Mouse (Mus musculus) myocyte (in vitro differentiated cells): ENCODE data around the gene Dok7. TPM values are rescaled to one million over a fixed set of nuclear protein-coding genes. Genes with fewer than 3 reads are reported as not detected.

ENCODE experiments used
- H3K27me3 ChIP-seq: one replicate; pipeline ENCODE4 v1.6.1; 2011; ENCODE audit not compliant: control insufficient read depth, insufficient read depth, insufficient read length
- H3K36me3 ChIP-seq: one replicate; pipeline ENCODE4 v1.6.1; 2011; ENCODE audit not compliant: control insufficient read depth, insufficient read depth
- H3K4me2 ChIP-seq: one replicate; pipeline ENCODE4 v1.6.1; 2011; ENCODE audit warnings: low read depth, control low read depth
- H3K4me3 ChIP-seq: one replicate; pipeline ENCODE4 v1.5.1; 2011; ENCODE audit warnings: mild to moderate bottlenecking, control low read depth, moderate library complexity
- H3K79me2 ChIP-seq: one replicate; pipeline ENCODE4 v1.6.1; 2011; ENCODE audit not compliant: control insufficient read depth, insufficient read depth
- H3ac ChIP-seq: one replicate; pipeline ENCODE4 v1.6.1; 2011; ENCODE audit not compliant: control insufficient read depth, insufficient read length
- CEBPB ChIP-seq: IDR thresholded peaks from 2 replicates; pipeline ENCODE4 v1.6.1; 2011; ENCODE audit warnings: mild to moderate bottlenecking, moderate library complexity; ENCODE audit not compliant: poor library complexity, insufficient read depth, severe bottlenecking
- E2F4 ChIP-seq: IDR thresholded peaks from one replicate; pipeline ENCODE4 v1.6.1; 2011; ENCODE audit warnings: mild to moderate bottlenecking, control low read depth, moderate library complexity; ENCODE audit not compliant: insufficient read depth
- MAX ChIP-seq: IDR thresholded peaks from one replicate; pipeline ENCODE4 v1.6.1; 2011; ENCODE audit warnings: low read depth, mild to moderate bottlenecking, control low read depth
- MYOD1 ChIP-seq, 3 experiments: IDR thresholded peaks; one replicate each; pipeline ENCODE4 v1.6.1; 2011; ENCODE audit warnings: control low read depth in 2 of 3, low read depth in 2 of 3, mild to moderate bottlenecking in 2 of 3, moderate library complexity in 1 of 3; ENCODE audit not compliant: insufficient read length in 2 of 3, control insufficient read depth in 1 of 3
- MYOG ChIP-seq, 3 experiments: IDR thresholded peaks; one replicate each; pipeline ENCODE4 v1.6.1; 2011; ENCODE audit warnings: control low read depth in 2 of 3, low read depth in 2 of 3, mild to moderate bottlenecking in 2 of 3; ENCODE audit not compliant: insufficient read length in 2 of 3, control insufficient read depth in 1 of 3, insufficient read depth in 1 of 3
- POLR2A ChIP-seq: IDR thresholded peaks from one replicate; pipeline ENCODE4 v1.6.1; 2011; ENCODE audit warnings: low read depth, mild to moderate bottlenecking, control low read depth, moderate library complexity; ENCODE audit not compliant: insufficient read length
- POLR2AphosphoS2 ChIP-seq: IDR thresholded peaks from one replicate; pipeline ENCODE4 v1.6.1; 2011; ENCODE audit warnings: low read depth, control low read depth; ENCODE audit not compliant: insufficient read length
- REST ChIP-seq: IDR thresholded peaks from one replicate; pipeline ENCODE4 v1.6.1; 2011; ENCODE audit warnings: mild to moderate bottlenecking, control low read depth, moderate library complexity; ENCODE audit not compliant: insufficient read depth, insufficient read length
- SRF ChIP-seq: IDR thresholded peaks from one replicate; pipeline ENCODE4 v1.6.1; 2011; ENCODE audit warnings: low read depth; ENCODE audit not compliant: control insufficient read depth, insufficient read length
- TCF12 ChIP-seq: IDR thresholded peaks from one replicate; pipeline ENCODE4 v1.6.1; 2011; ENCODE audit warnings: mild to moderate bottlenecking, control low read depth; ENCODE audit not compliant: poor library complexity, insufficient read depth, severe bottlenecking
- TCF3 ChIP-seq: IDR thresholded peaks from one replicate; pipeline ENCODE4 v1.6.1; 2011; ENCODE audit warnings: low read depth, control low read depth; ENCODE audit not compliant: insufficient read length
- USF1 ChIP-seq: IDR thresholded peaks from one replicate; pipeline ENCODE4 v1.6.1; 2011; ENCODE audit warnings: low read depth, mild to moderate bottlenecking, control low read depth, moderate library complexity
- polyA plus RNA-seq: library from polyadenylated mRNA; unstranded; fragments of >200 nt; fragmentation: generic; extraction: Trizol; gene quantifications from one replicate; pipeline ENCODE4 v1.2.1, GENCODE M21; 2012; ENCODE audit warnings: missing spikeins

The Dok7 gene
- polyA plus RNA-seq, 1 experiment: 49.5 TPM

DNA sequence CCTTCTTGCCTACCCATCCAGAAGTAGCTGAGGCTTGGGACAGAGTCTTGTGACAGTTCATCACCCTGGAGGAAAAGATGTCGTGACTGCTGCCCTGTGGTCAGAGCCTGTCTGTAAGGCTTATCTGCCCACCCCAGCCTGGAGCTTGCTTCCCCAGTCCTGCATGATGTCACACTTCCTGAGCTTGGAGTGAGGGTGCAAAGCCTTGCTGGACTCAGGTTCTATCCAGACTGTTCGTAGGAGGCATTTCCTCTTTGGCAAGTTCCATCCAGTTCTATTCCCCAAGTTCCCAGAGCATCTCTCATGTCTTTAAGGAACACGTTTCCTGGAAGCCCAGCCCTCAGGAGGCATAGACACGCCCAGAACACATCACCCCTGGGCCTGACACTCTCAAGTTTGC, 20.8 kb upstream of the Dok7 start:
- TF ChIP-seq POLR2A (no peak), TCF3 (no peak), USF1 (no peak), E2F4 (no peak), CEBPB (no peak)
- no peak overlapping the region for H3K4me3 ChIP-seq
- peaks cover 1% of the 10 kb centered on the region for H3K36me3 ChIP-seq
- H3K79me2 ChIP-seq: no peaks in the 10 kb centered on the region
- H3ac ChIP-seq: no peak overlapping the region
- H3K27me3 ChIP-seq: no peaks in the 10 kb centered on the region
- no peak overlapping the region for H3K4me2 ChIP-seq

DNA sequence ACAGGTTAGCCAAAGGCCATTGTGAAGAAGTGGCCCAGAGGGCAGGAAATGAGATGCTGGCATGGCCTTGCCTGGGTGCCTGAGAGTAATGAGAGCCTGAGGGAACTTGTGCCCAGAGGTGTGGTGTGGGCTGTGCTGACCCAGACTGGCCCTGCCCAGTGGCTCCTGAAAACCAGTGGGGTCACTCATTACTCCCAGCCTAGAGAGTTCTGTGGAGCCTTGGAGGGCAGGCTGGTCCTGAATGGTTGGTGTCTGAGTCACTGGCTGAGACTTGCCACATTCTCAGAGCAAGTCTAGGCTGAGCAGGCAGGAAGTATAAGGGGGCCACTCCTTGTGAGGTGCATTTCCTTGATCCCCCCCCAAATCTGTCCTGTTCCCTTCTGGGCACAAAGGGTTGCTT, 19.1 kb upstream of the Dok7 start:
- Histone ChIP-seq H3ac (no peak overlapping the region), H3K79me2 (no peaks in the 10 kb centered on the region), H3K4me2 (peak overlapping the region; percentile 31), H3K4me3 (no peak overlapping the region), H3K27me3 (no peaks in the 10 kb centered on the region), H3K36me3 (no peaks in the 10 kb centered on the region)
- TF ChIP-seq MAX (no peak), E2F4 (no peak), POLR2A (no peak), REST (no peak), TCF3 (no peak), USF1 (no peak), MYOG (IDR thresholded peaks at IDR 0.05; ENCODE audit: control insufficient read depth in 1 of 3, insufficient read depth in 1 of 3, insufficient read length in 2 of 3, low read depth in 2 of 3) (no peak), MYOD1 (IDR thresholded peaks at IDR 0.05; ENCODE audit: control insufficient read depth in 1 of 3, insufficient read length in 2 of 3, low read depth in 2 of 3) (no peak), CEBPB (no peak), SRF (no peak), TCF12 (no peak), POLR2AphosphoS2 (no peak)

DNA sequence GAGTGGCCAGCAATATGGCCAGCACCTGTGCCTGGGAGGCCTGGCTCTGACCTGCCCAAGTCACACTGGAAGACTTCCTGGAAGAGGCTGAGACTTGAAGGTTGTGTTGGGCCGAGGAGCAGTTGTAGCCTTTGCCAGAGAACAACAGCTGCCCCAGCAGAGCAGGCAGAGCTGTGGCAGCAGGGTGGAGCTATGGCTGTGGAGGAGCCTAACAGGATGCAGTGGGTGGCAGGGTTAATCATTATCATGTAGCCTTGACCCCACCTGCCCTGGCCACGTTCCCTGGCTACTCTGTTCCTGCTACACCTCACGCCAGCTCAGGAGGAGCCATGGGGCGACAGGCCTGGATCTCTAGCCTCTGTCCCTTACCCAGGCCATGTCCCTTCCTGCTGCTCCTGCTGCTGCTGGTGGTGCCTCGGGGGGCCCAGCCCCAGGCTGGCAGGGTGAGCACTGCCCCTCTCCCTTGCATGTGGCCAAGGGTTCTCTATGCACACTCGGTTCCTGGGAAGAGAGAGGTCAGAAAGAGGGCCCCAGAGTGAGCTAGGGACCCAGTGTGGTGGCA, 15.2 kb upstream of the Dok7 start, which contains the start of gene Hgfac:
Hgfac (plus strand) TSS at position 242 of the 562 bp plus-strand sequence.
- no peaks in the 10 kb centered on the region for H3K79me2 ChIP-seq
- H3K4me3 ChIP-seq: no peak within 1 kb of the TSS
- H3ac ChIP-seq: no peak within 1 kb of the TSS
- H3K4me2 ChIP-seq: no peak within 1 kb of the TSS
- TF ChIP-seq REST (no peak), SRF (no peak), TCF3 (no peak), MYOG (IDR thresholded peaks at IDR 0.05; ENCODE audit: control insufficient read depth in 1 of 3, insufficient read depth in 1 of 3, insufficient read length in 2 of 3, low read depth in 2 of 3) (peak in 2 of 3 experiments; percentile 58 to 87), E2F4 (no peak), MYOD1 (IDR thresholded peaks at IDR 0.05; ENCODE audit: control insufficient read depth in 1 of 3, insufficient read length in 2 of 3, low read depth in 2 of 3) (peak in 2 of 3 experiments; percentile 41 to 87), USF1 (no peak), CEBPB (no peak), POLR2AphosphoS2 (peak; percentile 58)
- no peaks in the 10 kb centered on the region for H3K36me3 ChIP-seq
- no peaks in the 10 kb centered on the region for H3K27me3 ChIP-seq

DNA sequence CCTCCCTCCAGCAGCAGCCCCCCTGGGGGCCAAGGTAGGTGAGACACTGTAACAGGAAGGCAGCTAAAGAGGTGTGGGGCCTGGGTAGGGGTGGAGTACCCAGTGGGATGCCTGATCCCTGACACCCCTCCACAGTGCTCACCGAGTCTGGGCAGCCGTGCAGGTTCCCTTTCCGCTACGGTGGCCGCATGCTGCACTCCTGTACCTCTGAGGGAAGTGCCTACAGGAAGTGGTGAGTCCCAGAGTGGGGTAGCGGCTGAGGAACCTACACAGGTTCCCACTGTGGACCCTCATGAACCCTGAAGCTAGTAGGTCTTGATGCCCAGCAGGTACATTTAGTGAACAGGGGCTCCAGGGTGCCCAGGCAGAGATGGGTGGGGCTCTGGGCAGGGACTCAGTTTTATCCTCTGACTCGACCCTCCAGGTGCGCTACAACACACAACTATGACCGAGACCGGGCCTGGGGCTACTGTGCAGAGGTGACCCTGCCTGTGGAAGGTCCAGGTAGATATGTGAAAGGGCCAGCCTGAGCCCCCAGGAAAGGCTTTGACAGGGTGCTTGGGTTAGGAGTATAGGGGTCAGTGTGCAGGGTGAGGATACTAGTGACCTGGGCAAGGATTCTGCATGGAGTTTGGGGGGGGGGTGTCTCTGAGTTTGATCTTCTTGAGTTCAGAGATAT, 14.0 kb upstream of the Dok7 start:
- no peaks in the 10 kb centered on the region for H3K79me2 ChIP-seq
- H3K27me3 ChIP-seq: no peaks in the 10 kb centered on the region
- TF ChIP-seq TCF3 (no peak), E2F4 (no peak)
- no peak overlapping the region for H3K4me3 ChIP-seq
- no peak overlapping the region for H3K4me2 ChIP-seq
- H3K36me3 ChIP-seq: no peaks in the 10 kb centered on the region
- no peak overlapping the region for H3ac ChIP-seq

DNA sequence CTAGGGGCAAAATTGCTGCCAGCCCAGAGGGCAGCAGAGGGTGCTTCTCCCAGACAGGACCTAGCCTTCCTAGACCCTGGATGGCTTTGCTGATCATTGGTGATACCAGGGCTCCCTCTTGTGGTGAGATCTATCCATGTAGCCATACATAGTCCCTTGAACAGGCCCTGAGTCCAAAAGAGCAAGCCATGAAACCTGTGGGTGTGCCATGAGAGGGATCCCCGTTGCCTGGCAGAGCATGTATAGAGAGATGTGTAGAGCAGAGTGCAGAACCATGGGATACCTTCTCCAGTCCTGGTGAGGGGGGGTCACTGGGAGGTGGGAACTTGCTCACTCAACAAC, 13.5 kb upstream of the Dok7 start:
- H3K36me3 ChIP-seq: no peaks in the 10 kb centered on the region
- H3K79me2 ChIP-seq: no peaks in the 10 kb centered on the region
- H3K27me3 ChIP-seq: no peaks in the 10 kb centered on the region
- TF ChIP-seq REST (no peak), POLR2AphosphoS2 (no peak), USF1 (no peak), MYOD1 (IDR thresholded peaks at IDR 0.05; ENCODE audit: control insufficient read depth in 1 of 3, insufficient read length in 2 of 3, low read depth in 2 of 3) (no peak), TCF3 (no peak), SRF (no peak), MYOG (IDR thresholded peaks at IDR 0.05; ENCODE audit: control insufficient read depth in 1 of 3, insufficient read depth in 1 of 3, insufficient read length in 2 of 3, low read depth in 2 of 3) (no peak), E2F4 (no peak), CEBPB (no peak), MAX (no peak), POLR2A (no peak), TCF12 (no peak)
- no peak overlapping the region for H3K4me3 ChIP-seq
- H3K4me2 ChIP-seq: no peak overlapping the region
- H3ac ChIP-seq: no peak overlapping the region
